Mouse (Mus musculus) heart, embryonic 14.5 days (tissue): ENCODE measurements around the gene 2310009B15Rik. TPM values are rescaled to one million over a fixed set of nuclear protein-coding genes. Genes with fewer than 3 reads are reported as not detected.

ENCODE experiments used
- ATAC-seq: fragments of 200-750 bp; cut with Nextera tagmentation; 2 replicates; pipeline ENCODE4 v1.8.0; 2017; ENCODE audit warnings: low read depth, moderate TSS enrichment; ENCODE audit not compliant: insufficient number of reproducible peaks, insufficient read depth, low FRiP score
- H3K27ac ChIP-seq, 2 experiments: fragments of 200-500 bp in 1 of 2; fragments of 300-500 bp in 1 of 2; sonication (generic) in 1 of 2; replicated peaks in 1 of 2; 2 replicates each; pipeline ENCODE4 v1.5.1; 2012 to 2014; ENCODE audit warnings: low read depth in 2 of 2, low read length in 2 of 2, control low read depth in 1 of 2, mild to moderate bottlenecking in 1 of 2, mixed read lengths in 1 of 2; ENCODE audit not compliant: control insufficient read depth in 1 of 2, insufficient read depth in 1 of 2
- H3K27me3 ChIP-seq: fragments of 300-500 bp; sonication (generic); 2 replicates; pipeline ENCODE4 v1.6.1; 2014; ENCODE audit warnings: mild to moderate bottlenecking, low read length, control low read depth; ENCODE audit not compliant: control insufficient read depth, insufficient read depth
- H3K36me3 ChIP-seq: fragments of 300-500 bp; sonication (generic); 2 replicates; pipeline ENCODE4 v1.6.1; 2014; ENCODE audit warnings: mild to moderate bottlenecking, control low read depth, low read length, mixed read lengths; ENCODE audit not compliant: control insufficient read depth, insufficient read depth
- H3K4me1 ChIP-seq, 2 experiments: fragments of 200-500 bp in 1 of 2; fragments of 300-500 bp in 1 of 2; sonication (generic) in 1 of 2; 2 replicates each; pipeline ENCODE4 v1.6.1; 2012 to 2014; ENCODE audit warnings: low read length in 2 of 2, control low read depth in 1 of 2, mixed read lengths in 1 of 2; ENCODE audit not compliant: control insufficient read depth in 2 of 2, insufficient read depth in 2 of 2
- H3K4me2 ChIP-seq: fragments of 300-500 bp; sonication (generic); 2 replicates; pipeline ENCODE4 v1.6.1; 2014; ENCODE audit warnings: mild to moderate bottlenecking, low read length
- H3K4me3 ChIP-seq, 2 experiments: fragments of 200-500 bp in 1 of 2; fragments of 300-500 bp in 1 of 2; sonication (generic) in 1 of 2; 2 replicates each; pipeline ENCODE4 v1.5.1; 2012 to 2014; ENCODE audit warnings: low read length in 2 of 2, mild to moderate bottlenecking in 2 of 2, control low read depth in 1 of 2, low read depth in 1 of 2, moderate library complexity in 1 of 2; ENCODE audit not compliant: control insufficient read depth in 1 of 2, insufficient read depth in 1 of 2
- H3K9ac ChIP-seq: fragments of 300-500 bp; sonication (generic); 2 replicates; pipeline ENCODE4 v1.6.1; 2014; ENCODE audit warnings: mild to moderate bottlenecking, low read length
- H3K9me3 ChIP-seq: fragments of 300-500 bp; sonication (generic); 2 replicates; pipeline ENCODE4 v1.6.1; 2016; ENCODE audit warnings: low read length, control low read depth; ENCODE audit not compliant: control insufficient read depth
- WGBS: fragments of 180-500 bp; shearing (Covaris S2); extraction: QIAGEN DNeasy Blood & Tissue Kit; methylation state at CpG from one replicate; pipeline ENCODE4 v1.1.7; 2014; 5-methylcytosine and 5-hydroxymethylcytosine counted together
- polyA plus RNA-seq: library from polyadenylated mRNA; unstranded; fragments of >200 nt; fragmentation: Nextera tagmentation; extraction: Ambion mirVana; gene quantifications from 2 replicates; pipeline ENCODE4 v1.2.1, GENCODE M21; 2014

2310009B15Rik gene
- polyA plus RNA-seq, 1 experiment from 2014 or later, result 40.3 TPM

DNA sequence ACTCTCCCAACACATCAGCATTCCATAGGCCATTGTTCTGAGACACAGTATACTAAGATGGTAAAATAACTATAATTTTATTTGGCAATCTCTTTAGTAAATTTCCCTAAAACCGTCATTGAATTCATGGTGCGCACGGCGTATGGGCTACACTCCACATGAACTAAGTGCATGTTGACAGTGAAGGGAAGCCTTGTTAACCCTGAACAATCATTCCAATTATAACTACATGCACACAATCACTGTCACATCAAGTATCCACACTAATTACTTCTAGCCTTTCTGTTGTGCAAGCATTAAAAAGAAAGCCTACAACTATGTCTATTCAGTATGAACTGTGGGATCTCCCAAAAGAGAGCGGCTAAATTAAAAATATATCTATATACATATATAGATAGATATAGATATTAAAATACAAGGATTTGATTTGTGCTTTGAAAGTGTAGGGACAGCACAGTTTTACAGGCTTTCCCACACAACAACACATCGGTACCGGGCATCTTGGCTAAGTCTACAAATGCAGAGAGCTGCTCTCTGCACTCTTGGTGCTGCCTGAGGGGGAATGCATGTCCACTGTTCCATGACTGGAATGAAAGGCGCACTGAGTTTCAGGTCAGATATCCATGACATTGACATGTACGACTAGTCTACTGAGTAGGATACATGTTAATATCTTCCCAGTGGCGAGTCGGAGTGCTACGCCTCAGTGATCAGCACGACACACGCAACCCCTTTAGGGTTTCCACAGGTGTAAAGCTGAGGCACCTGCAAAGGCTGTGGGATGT lies 21.0 kb upstream of the 2310009B15Rik start:
- 92% methylated on average over 14 of the region's 14 CpGs for WGBS

DNA sequence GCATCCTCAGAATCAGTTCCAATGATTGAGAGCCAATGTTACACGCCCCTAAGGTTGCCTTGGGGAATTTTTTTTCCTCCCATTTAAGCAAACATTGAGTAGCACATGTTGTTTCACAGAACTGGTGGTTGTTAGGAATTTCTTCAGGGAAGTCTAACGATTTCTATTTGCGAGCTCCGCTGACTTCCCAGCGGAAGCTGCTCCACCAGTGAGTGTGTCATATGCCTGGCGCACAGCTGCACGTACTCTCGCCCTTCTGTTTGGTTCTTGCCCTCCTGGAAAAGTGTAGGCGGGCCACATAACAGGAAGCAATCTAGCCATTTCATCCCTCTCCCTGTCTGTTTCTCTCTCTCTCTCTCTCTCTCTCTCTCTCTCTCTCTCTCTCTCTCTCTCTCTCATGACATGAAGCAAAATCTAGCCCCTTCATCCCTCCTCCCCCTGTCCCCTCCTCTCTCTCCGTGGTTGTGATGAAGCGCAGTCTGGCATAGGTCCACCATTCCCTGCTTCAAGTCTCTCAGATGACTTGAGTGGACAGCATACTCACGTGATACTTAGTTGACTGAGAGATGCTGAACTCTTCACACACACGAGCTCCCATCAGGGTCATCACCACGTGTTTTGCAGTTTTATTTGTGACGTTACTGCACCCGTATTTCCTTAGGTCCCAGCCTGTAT lies 19.9 kb upstream of the 2310009B15Rik start:
- Histone ChIP-seq H3K9me3 (peaks cover 6% of the 10 kb centered on the region; the same call in 1 of the 2 replicates), H3K4me2 (no peak overlapping the region), H3K4me3 (no peak overlapping the region), H3K9ac (no peak overlapping the region), H3K4me1 (no peaks in the 10 kb centered on the region), H3K27ac (no peak overlapping the region), H3K36me3 (no peaks in the 10 kb centered on the region), H3K27me3 (no peaks in the 10 kb centered on the region)
- ATAC-seq, result no peak
- 65% methylated on average over 16 of the region's 16 CpGs for WGBS

More for the DNA sequence above, 21.0 kb upstream of the 2310009B15Rik start:
- Histone ChIP-seq H3K27ac (no peak overlapping the region), H3K36me3 (no peaks in the 10 kb centered on the region), H3K9me3 (peaks cover 6% of the 10 kb centered on the region; the same call in 1 of the 2 replicates), H3K4me2 (no peak overlapping the region), H3K27me3 (no peaks in the 10 kb centered on the region), H3K4me1 (no peaks in the 10 kb centered on the region), H3K4me3 (no peak overlapping the region), H3K9ac (no peak overlapping the region)
- ATAC-seq, result no peak

DNA sequence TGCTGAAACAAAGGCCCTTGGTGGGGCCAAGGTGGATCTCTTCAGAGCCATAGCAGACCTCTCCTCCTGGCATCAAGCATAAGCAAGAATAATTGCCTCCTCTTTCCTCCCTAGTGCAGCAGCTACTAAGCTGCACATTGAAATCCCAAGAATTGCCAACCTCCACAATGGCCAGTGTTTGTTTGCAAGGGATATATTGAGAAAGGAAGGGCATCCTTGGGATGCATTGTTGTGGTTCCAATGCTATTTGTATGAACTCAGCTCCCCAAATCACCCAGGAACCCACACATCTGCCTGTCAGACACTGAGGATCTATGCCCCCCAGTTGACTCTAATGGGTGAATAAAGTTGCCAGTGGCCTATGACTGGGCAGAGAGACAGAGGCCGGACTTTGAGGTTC lies 5.8 kb downstream of the 2310009B15Rik start:
- Histone ChIP-seq H3K4me1 (peaks cover 14 to 22% of the 10 kb centered on the region in 2 experiments), H3K4me3 (no peak overlapping the region), H3K27ac (no peak overlapping the region), H3K9me3 (no peaks in the 10 kb centered on the region), H3K27me3 (peaks cover 44% of the 10 kb centered on the region), H3K4me2 (no peak overlapping the region), H3K36me3 (peaks cover 21% of the 10 kb centered on the region), H3K9ac (no peak overlapping the region)
- WGBS, result 62% methylated on average over 1 of the region's 1 CpGs
- ATAC-seq, result no peak

DNA sequence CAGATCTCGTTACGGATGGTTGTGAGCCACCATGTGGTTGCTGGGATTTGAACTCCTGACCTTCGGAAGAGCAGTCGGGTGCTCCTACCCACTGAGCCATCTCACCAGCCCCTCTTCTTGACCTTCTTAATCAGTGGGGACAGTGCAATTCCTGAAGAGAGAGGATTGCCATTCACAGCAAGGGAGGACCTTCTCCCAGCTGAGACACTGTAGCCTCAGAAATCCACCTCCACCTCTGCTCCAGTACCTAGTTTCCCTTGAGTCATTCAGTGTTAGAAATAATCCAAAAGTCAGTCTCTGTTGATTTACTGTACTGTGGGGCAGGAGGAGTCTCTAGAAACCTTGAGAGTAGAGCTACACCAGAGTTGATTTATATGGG lies 6.5 kb downstream of the 2310009B15Rik start:
- H3K9me3 ChIP-seq, result no peaks in the 10 kb centered on the region
- WGBS, result 59% methylated on average over 2 of the region's 4 CpGs
- H3K9ac ChIP-seq, result no peak overlapping the region
- H3K4me3 ChIP-seq, result no peak overlapping the region
- H3K4me2 ChIP-seq, result no peak overlapping the region
- H3K27ac ChIP-seq, result no peak overlapping the region
- H3K4me1 ChIP-seq, result peaks cover 13 to 20% of the 10 kb centered on the region in 2 experiments
- peaks cover 21% of the 10 kb centered on the region for H3K36me3 ChIP-seq
- peaks cover 51% of the 10 kb centered on the region for H3K27me3 ChIP-seq
- ATAC-seq, result no peak

DNA sequence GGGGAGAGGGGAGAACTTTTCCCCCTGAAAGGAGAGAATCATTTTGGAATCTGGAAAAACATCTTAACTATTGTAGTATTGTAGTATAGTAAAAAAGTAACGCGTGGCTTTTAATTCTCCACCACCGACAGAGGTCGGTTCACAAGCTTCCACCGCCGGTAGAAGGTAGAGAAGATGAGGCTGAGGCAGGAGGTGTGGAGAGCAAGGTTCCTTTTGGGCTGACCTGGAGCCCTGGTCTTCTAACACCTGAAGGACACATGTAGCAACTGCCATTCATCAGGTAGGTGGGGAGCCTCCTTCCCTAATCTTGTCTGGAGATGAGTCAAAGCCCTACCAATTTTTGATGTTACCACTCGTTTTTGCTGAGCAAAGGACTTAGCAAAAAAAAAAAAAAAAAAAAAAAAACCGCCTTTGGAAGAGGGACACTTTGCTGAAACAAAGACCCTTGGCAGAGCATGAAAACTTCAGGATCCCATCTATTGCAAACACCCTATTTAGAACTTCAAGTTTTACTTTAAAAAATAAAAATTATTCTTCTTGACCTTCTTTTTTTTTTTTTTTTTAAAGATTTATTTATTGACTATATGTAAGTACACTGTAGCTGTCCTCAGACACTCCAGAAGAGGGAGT lies 7.0 kb downstream of the 2310009B15Rik start:
- H3K27ac ChIP-seq, result no peak overlapping the region
- peaks cover 56% of the 10 kb centered on the region for H3K27me3 ChIP-seq
- H3K4me3 ChIP-seq, result no peak overlapping the region
- H3K36me3 ChIP-seq, result peaks cover 21% of the 10 kb centered on the region
- no peaks in the 10 kb centered on the region for H3K9me3 ChIP-seq
- WGBS, result 10% methylated on average over 8 of the region's 8 CpGs
- H3K9ac ChIP-seq, result no peak overlapping the region
- H3K4me1 ChIP-seq, result peaks cover 13 to 19% of the 10 kb centered on the region in 2 experiments
- no peak overlapping the region for H3K4me2 ChIP-seq
- ATAC-seq, result no peak

DNA sequence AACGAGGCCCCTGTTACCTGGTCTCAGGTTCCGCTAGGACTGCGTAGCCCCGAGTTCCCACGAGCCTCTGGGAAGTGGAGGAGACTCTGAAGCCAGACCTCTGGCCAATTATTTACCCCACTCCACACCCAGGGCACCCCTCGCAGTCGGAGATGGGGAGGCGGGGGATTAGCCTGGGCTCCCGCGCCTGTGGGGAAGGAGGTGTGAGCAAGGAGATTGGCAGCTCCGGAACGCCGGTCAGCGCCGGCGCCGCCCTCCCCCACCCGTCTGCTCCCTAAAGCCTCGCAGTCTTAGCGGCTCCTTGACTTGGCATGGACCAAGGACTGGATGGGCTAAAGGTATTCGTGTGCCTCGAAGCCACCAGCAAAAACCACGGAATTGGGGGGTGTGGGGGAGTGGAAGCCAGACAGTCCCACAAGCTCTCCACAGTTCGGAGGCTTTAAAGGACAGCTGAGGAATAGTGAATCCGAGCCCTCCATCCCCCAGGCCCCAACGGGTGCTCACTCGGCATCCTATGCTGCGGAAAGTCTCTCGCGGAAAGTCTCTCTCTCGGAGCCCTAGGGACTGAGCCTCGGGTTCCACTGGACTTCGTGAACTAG lies 8.0 kb downstream of the 2310009B15Rik start, which contains the start of gene Lhx9:
Lhx9 (minus strand) TSS at position 67 of the 599 bp plus-strand sequence.
- H3K9ac ChIP-seq, result peak within 1 kb of the TSS; percentile 50
- H3K36me3 ChIP-seq, result peaks cover 21% of the 10 kb centered on the region
- no peaks in the 10 kb centered on the region for H3K9me3 ChIP-seq
- H3K4me3 ChIP-seq, result peak within 1 kb of the TSS; percentile 37 to 43
- no peak within 1 kb of the TSS for H3K27ac ChIP-seq
- peaks cover 64% of the 10 kb centered on the region for H3K27me3 ChIP-seq
- H3K4me1 ChIP-seq, result peaks cover 13 to 20% of the 10 kb centered on the region in 2 experiments
- ATAC-seq, result no peak
- H3K4me2 ChIP-seq, result peak within 1 kb of the TSS; percentile 78
- WGBS, result under 1% methylated on average over 33 of the region's 33 CpGs

DNA sequence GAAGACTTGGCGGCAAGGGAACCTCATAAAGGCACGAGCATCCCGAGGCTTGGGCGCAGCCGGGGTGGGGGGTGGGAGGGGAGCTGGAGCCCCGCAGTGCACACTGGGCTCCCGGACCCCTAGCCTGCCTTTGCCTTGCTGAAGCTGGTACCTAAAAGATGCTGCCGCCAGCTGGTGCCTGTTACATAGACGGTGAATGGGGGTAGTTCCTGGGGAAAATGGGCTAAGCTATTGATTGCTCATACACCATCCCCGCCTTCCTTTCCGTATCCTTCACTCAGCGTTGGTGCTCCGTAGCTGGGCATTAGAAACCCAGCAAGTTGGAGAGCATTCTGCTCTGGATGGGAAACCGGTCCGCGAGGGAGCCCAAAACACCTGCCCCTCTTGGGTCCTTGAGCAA lies 8.6 kb downstream of the 2310009B15Rik start:
- peak overlapping the region; percentile 78 for H3K4me2 ChIP-seq
- H3K27ac ChIP-seq, result no peak overlapping the region
- H3K4me3 ChIP-seq, result peak overlapping the region; percentile 37 to 43
- WGBS, result under 1% methylated on average over 16 of the region's 16 CpGs
- H3K9me3 ChIP-seq, result no peaks in the 10 kb centered on the region
- H3K9ac ChIP-seq, result no peak overlapping the region
- H3K4me1 ChIP-seq, result peaks cover 13 to 25% of the 10 kb centered on the region in 2 experiments
- H3K27me3 ChIP-seq, result peaks cover 64% of the 10 kb centered on the region
- peaks cover 21% of the 10 kb centered on the region for H3K36me3 ChIP-seq
- ATAC-seq, result no peak
